Mouse (Mus musculus): ENCODE results near the gene Nucb1. TPM values are rescaled to one million over a fixed set of nuclear protein-coding genes. Genes with fewer than 3 reads are reported as not detected.
A peak's percentile ranks its signal among the peaks of the same experiment; 100 is the strongest.
"Not testable (repeated sequence)": the region's sequence is repeated elsewhere in the genome, so short reads cannot be mapped to it uniquely, and the experiment has no call there.

Gene Nucb1
- total RNA-seq, 2 experiments from 2014 or later = 129 to 143 TPM

- DNase-seq = peak; percentile 77 to 82
Measured at GRCm38 (mm10) chr7:45524841-45525621, 14.8 kb upstream of the Nucb1 start.

GRCm38 (mm10) chr7:45523678-45524170 lies 13.5 kb upstream of the Nucb1 start:
- no peak for DNase-seq

- peak in 1 of 2 experiments; percentile 33 for DNase-seq
Measured at GRCm38 (mm10) chr7:45522957-45523676, 12.9 kb upstream of the Nucb1 start.

- DNase-seq = no peak
Measured at GRCm38 (mm10) chr7:45522194-45522752, 12.1 kb upstream of the Nucb1 start.

GRCm38 (mm10) chr7:45521728-45522184 lies 11.6 kb upstream of the Nucb1 start:
- peak; percentile 93 to 94 for DNase-seq

- no peak for DNase-seq
Measured at GRCm38 (mm10) chr7:45520605-45521004, 10.4 kb upstream of the Nucb1 start.

- no peak for DNase-seq
Measured at GRCm38 (mm10) chr7:45519345-45520120, 9.3 kb upstream of the Nucb1 start.

- DNase-seq = no peak
Measured at GRCm38 (mm10) chr7:45518618-45519017, 8.4 kb upstream of the Nucb1 start.

GRCm38 (mm10) chr7:45516846-45517245 lies 6.6 kb upstream of the Nucb1 start:
- DNase-seq = not testable (repeated sequence)

GRCm38 (mm10) chr7:45515436-45515835 lies 5.2 kb upstream of the Nucb1 start:
- no peak for DNase-seq

- no peak for DNase-seq
Measured at GRCm38 (mm10) chr7:45514411-45514810, 4.2 kb upstream of the Nucb1 start.

- no peak for DNase-seq
Measured at GRCm38 (mm10) chr7:45509181-45509882, 874 bp downstream of the Nucb1 start.

GRCm38 (mm10) chr7:45508561-45508960 lies 1.6 kb downstream of the Nucb1 start:
- no peak for DNase-seq

- no peak for DNase-seq
Measured at GRCm38 (mm10) chr7:45507583-45507982, 2.6 kb downstream of the Nucb1 start.

GRCm38 (mm10) chr7:45498427-45498826 lies 11.8 kb downstream of the Nucb1 start:
- no peak for DNase-seq

- DNase-seq = peak; percentile 49 to 62
Measured at GRCm38 (mm10) chr7:45494548-45494947, 15.7 kb downstream of the Nucb1 start.

- peak; percentile 69 to 79 for DNase-seq
Measured at GRCm38 (mm10) chr7:45492951-45493350, 17.3 kb downstream of the Nucb1 start.

GRCm38 (mm10) chr7:45492225-45492844 lies 17.9 kb downstream of the Nucb1 start:
- no peak for DNase-seq

GRCm38 (mm10) chr7:45491264-45491663 lies 18.9 kb downstream of the Nucb1 start:
- no peak for DNase-seq

- no peak for DNase-seq
Measured at GRCm38 (mm10) chr7:45490822-45491221, 19.4 kb downstream of the Nucb1 start.

- DNase-seq = no peak
Measured at GRCm38 (mm10) chr7:45489578-45489977, 20.6 kb downstream of the Nucb1 start.
